Mouse (Mus musculus): ENCODE data around the gene Isoc2b. TPM values are rescaled to one million over a fixed set of nuclear protein-coding genes. Genes with fewer than 3 reads are reported as not detected.

Gene Isoc2b
- total RNA-seq (2021), result 1 to 10 TPM; 3.9 TPM
- long read RNA-seq, experiment 1, partial matches to known transcripts, result 0 of 2 reads
- long read RNA-seq, experiment 1, other reads (novel, unspliced or antisense), result 0 of 2 reads
- long read RNA-seq, experiment 2, partial matches to known transcripts, result 0 of 1 reads
- long read RNA-seq, experiment 2, other reads (novel, unspliced or antisense), result 0 of 1 reads

GRCm38 (mm10) chr7:4870133-4870532, at the start of gene Isoc2b:
Gene Isoc2b, minus strand, starts transcription at chr7:4870258.
- H3K27ac ChIP-seq, result no peak within 1 kb of the TSS
- no peak within 1 kb of the TSS for H3K4me3 ChIP-seq
- no peak for DNase-seq
- TF ChIP-seq CTCF (IDR thresholded peaks at IDR 0.05), result no peak
- intact Hi-C loops (cut with DNase I), result no loop called here

- DNase-seq, result no peak
- intact Hi-C loops (cut with DNase I), result loop anchor here (5.0 kb wide), 1 partner anchor 107 kb away; the partner anchor contains the start of gene Ube2s
Observed at GRCm38 (mm10) chr7:4919096-4919495, 49.0 kb upstream of the Isoc2b start.

GRCm38 (mm10) chr7:4918681-4919080, 48.6 kb upstream of the Isoc2b start:
- H3K4me3 ChIP-seq, result no peak overlapping the region
- intact Hi-C loops (cut with DNase I), result loop anchor here (5.0 kb wide), 1 partner anchor 106 kb away; the partner anchor contains the start of gene Ube2s
- TF ChIP-seq CTCF (IDR thresholded peaks at IDR 0.05), result no peak

More at GRCm38 (mm10) chr7:4919096-4919495, 49.0 kb upstream of the Isoc2b start:
- Histone ChIP-seq H3K4me3 (no peak overlapping the region), H3K27ac (no peak overlapping the region)
- no peak for TF ChIP-seq CTCF (IDR thresholded peaks at IDR 0.05)

GRCm38 (mm10) chr7:4917494-4917893, 47.4 kb upstream of the Isoc2b start:
- Histone ChIP-seq H3K27ac (no peak overlapping the region), H3K4me3 (no peak overlapping the region)
- no peak for TF ChIP-seq CTCF (IDR thresholded peaks at IDR 0.05)
- DNase-seq, result no peak
- intact Hi-C loops (cut with DNase I), result loop anchor here (5.0 kb wide), 1 partner anchor 105 kb away; the partner anchor contains the start of gene Ube2s

More at GRCm38 (mm10) chr7:4918681-4919080, 48.6 kb upstream of the Isoc2b start:
- no peak overlapping the region for H3K27ac ChIP-seq
- DNase-seq, result no peak

- intact Hi-C loops (cut with DNase I), result loop anchor here (2.0 to 5.0 kb wide), 3 partner anchors 25 to 104 kb away; partner anchors contain the start of genes Isoc2a and Ube2s
- Histone ChIP-seq H3K4me3 (peak overlapping the region; percentile 96), H3K27ac (peak overlapping the region; percentile 99)
- no peak for DNase-seq
- no peak for TF ChIP-seq CTCF (IDR thresholded peaks at IDR 0.05)
Observed at GRCm38 (mm10) chr7:4915669-4916416, 45.8 kb upstream of the Isoc2b start.

- Histone ChIP-seq H3K4me3 (peak within 1 kb of the TSS; percentile 96), H3K27ac (peak within 1 kb of the TSS; percentile 99)
- peak; percentile 96 for DNase-seq
- TF ChIP-seq CTCF (IDR thresholded peaks at IDR 0.05), result no peak
- intact Hi-C loops (cut with DNase I), result loop anchor here (2.0 to 5.0 kb wide), 3 partner anchors 26 to 103 kb away; partner anchors contain the start of genes Isoc2a and Ube2s
Observed at GRCm38 (mm10) chr7:4915007-4915665, 45.1 kb upstream of the Isoc2b start, which contains the start of gene Zfp628. Gene Zfp628, plus strand, starts transcription at chr7:4915217.

- intact Hi-C loops (cut with DNase I), result no loop called here
- TF ChIP-seq CTCF (IDR thresholded peaks at IDR 0.05), result no peak
- Histone ChIP-seq H3K27ac (no peak overlapping the region), H3K4me3 (no peak overlapping the region)
- no peak for DNase-seq
Observed at GRCm38 (mm10) chr7:4912248-4912647, 42.2 kb upstream of the Isoc2b start.

- DNase-seq, result peak; percentile 69
- peak; percentile 67 for TF ChIP-seq CTCF (IDR thresholded peaks at IDR 0.05)
- intact Hi-C loops (cut with DNase I), result no loop called here
- Histone ChIP-seq H3K27ac (no peak overlapping the region; the same call in 1 of the 2 replicates), H3K4me3 (no peak overlapping the region)
Observed at GRCm38 (mm10) chr7:4911561-4911960, 41.5 kb upstream of the Isoc2b start.

GRCm38 (mm10) chr7:4906466-4906950, 36.5 kb upstream of the Isoc2b start, which contains the start of gene Gm36210:
Gene Gm36210, minus strand, starts transcription at chr7:4906516.
- TF ChIP-seq CTCF (IDR thresholded peaks at IDR 0.05), result no peak
- intact Hi-C loops (cut with DNase I), result no loop called here
- Histone ChIP-seq H3K4me3 (no peak within 1 kb of the TSS), H3K27ac (no peak within 1 kb of the TSS)
- no peak for DNase-seq

- no peak overlapping the region for H3K4me3 ChIP-seq
- intact Hi-C loops (cut with DNase I), result no loop called here
- no peak overlapping the region for H3K27ac ChIP-seq
- DNase-seq, result no peak
- no peak for TF ChIP-seq CTCF (IDR thresholded peaks at IDR 0.05)
Observed at GRCm38 (mm10) chr7:4902404-4902803, 32.3 kb upstream of the Isoc2b start.

- Histone ChIP-seq H3K4me3 (peak overlapping the region; percentile 68), H3K27ac (peak overlapping the region; percentile 77; the same call in 1 of the 2 replicates)
- DNase-seq, result peak; percentile 43
- intact Hi-C loops (cut with DNase I), result no loop called here
- TF ChIP-seq CTCF (IDR thresholded peaks at IDR 0.05), result peak; percentile 56
Observed at GRCm38 (mm10) chr7:4901171-4901570, 31.1 kb upstream of the Isoc2b start.

- intact Hi-C loops (cut with DNase I), result no loop called here
- Histone ChIP-seq H3K27ac (peak overlapping the region; percentile 77), H3K4me3 (peak overlapping the region; percentile 68)
- no peak for DNase-seq
- TF ChIP-seq CTCF (IDR thresholded peaks at IDR 0.05), result no peak
Observed at GRCm38 (mm10) chr7:4900523-4900851, 30.4 kb upstream of the Isoc2b start.
